22 mouse cellular contexts compared by ENCODE assay signal in the genomic region with DNA sequence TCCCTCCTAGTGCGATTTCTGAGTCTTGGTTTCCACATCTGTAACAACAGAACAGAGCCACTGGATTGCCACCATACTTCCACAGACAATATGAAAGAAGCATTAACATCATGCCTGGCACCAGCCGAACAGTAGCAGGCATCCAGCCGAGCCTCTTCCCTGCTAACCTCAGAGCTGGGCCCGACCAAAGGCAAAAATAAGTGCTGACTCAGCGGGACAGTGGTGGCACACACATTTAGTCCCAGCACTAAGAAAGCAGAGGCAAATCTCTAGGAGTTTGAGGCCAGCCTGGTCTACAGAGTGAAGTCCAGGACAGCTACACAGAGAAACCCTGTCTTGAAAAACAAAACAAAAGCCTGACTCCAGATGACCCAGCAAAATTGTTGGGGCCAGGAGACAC. TPM values are rescaled to one million over a fixed set of nuclear protein-coding genes. Genes with fewer than 3 reads are reported as not detected.
A peak's percentile ranks its signal among the peaks of the same experiment; 100 is the strongest.
DNase-seq lines count a peak whose midpoint lies in the region; ATAC-seq and TF ChIP-seq lines count a peak whose summit lies in the region.
"Had no signal": no experiment of that assay in that cellular context is flagged by ENCODE, and none has a peak within 500 bp of the region (broad histone marks: within the 10 kb centered on the region; RNA-seq: fewer than 3 reads in every experiment).

No protein-coding gene starts in this region.

- H3K27me3 ChIP-seq in megakaryocyte, embryonic 14.5 days (replicated peaks): no peaks in the 10 kb centered on the region
- no peaks in the 10 kb centered on the region for H3K27me3 ChIP-seq in liver, embryonic 12.5 days (replicated peaks)
- no peaks in the 10 kb centered on the region for H3K27me3 ChIP-seq in liver, embryonic 16.5 days (ENCODE audit: control insufficient read depth, insufficient read depth, low read depth, low read length)
- H3K27me3 ChIP-seq: embryonic facial prominence, embryonic 12.5 days; forebrain, embryonic 13.5 days; hindbrain, embryonic 12.5 days had no signal

- H3K4me3 ChIP-seq in megakaryocyte, embryonic 14.5 days (replicated peaks): peak overlapping the region; percentile 76
- no peak overlapping the region for H3K4me3 ChIP-seq in bone marrow, adult 2 months (replicated peaks; ENCODE audit: control insufficient read depth, low read depth, low read length)
- no peak overlapping the region for H3K4me3 ChIP-seq in liver, embryonic 12.5 days
- H3K4me3 ChIP-seq in liver, embryonic 16.5 days (ENCODE audit: low read depth, low read length): no peak overlapping the region
- H3K4me3 ChIP-seq: embryonic facial prominence, embryonic 12.5 days; forebrain, embryonic 13.5 days; heart, embryonic 10.5 days; hindbrain, embryonic 12.5 days had no signal

- H3K9ac ChIP-seq in liver, embryonic 12.5 days: peak overlapping the region; percentile 42; the same call in 1 of the 2 replicates
- H3K9ac ChIP-seq in liver, embryonic 16.5 days (ENCODE audit: low read depth, low read length): no peak overlapping the region
- H3K9ac ChIP-seq: embryonic facial prominence, embryonic 12.5 days; forebrain, embryonic 13.5 days; forebrain, postnatal 0 days; hindbrain, embryonic 12.5 days had no signal

- H3K9me3 ChIP-seq in megakaryocyte, embryonic 14.5 days: no peaks in the 10 kb centered on the region
- H3K9me3 ChIP-seq in liver, embryonic 12.5 days (replicated peaks): no peaks in the 10 kb centered on the region
- H3K9me3 ChIP-seq in liver, embryonic 16.5 days (replicated peaks; ENCODE audit: control insufficient read depth, low read length): no peaks in the 10 kb centered on the region
- H3K9me3 ChIP-seq: embryonic facial prominence, embryonic 12.5 days; forebrain, embryonic 13.5 days; heart, embryonic 10.5 days; hindbrain, embryonic 12.5 days had no signal

- H3K27ac ChIP-seq in bone marrow, adult 2 months (ENCODE audit: control insufficient read depth, insufficient read depth, low read depth, low read length, poor library complexity): peak overlapping the region; percentile 18; the same call in 1 of the 2 replicates
- peak overlapping the region; percentile 68 for H3K27ac ChIP-seq in liver, embryonic 12.5 days
- peak overlapping the region; percentile 16 for H3K27ac ChIP-seq in liver, embryonic 16.5 days (ENCODE audit: low read length)
- H3K27ac ChIP-seq: embryonic facial prominence, embryonic 12.5 days; forebrain, embryonic 13.5 days; heart, embryonic 10.5 days; hindbrain, embryonic 12.5 days had no signal

- TF ChIP-seq CTCF in bone marrow, adult 2 months (IDR thresholded peaks at IDR 0.05; ENCODE audit: control insufficient read depth, insufficient read depth, low read length): no peak

- ATAC-seq in megakaryocyte, adult 5-6 weeks (ENCODE audit: poor library complexity, severe bottlenecking): no peak
- ATAC-seq in liver, embryonic 12.5 days: no peak
- ATAC-seq in liver, embryonic 16.5 days (ENCODE audit: low read depth): no peak
- ATAC-seq: forebrain, embryonic 13.5 days; forebrain, postnatal 0 days; hindbrain, embryonic 16.5 days had no signal

- peak overlapping the region; percentile 23; the same call in 1 of the 2 replicates for H3K4me2 ChIP-seq in liver, embryonic 12.5 days
- H3K4me2 ChIP-seq in liver, embryonic 16.5 days (ENCODE audit: low read depth, low read length): no peak overlapping the region
- H3K4me2 ChIP-seq: embryonic facial prominence, embryonic 12.5 days; forebrain, embryonic 13.5 days; hindbrain, embryonic 12.5 days had no signal

- H3K4me1 ChIP-seq in megakaryocyte, embryonic 14.5 days: peaks cover 99% of the 10 kb centered on the region
- H3K4me1 ChIP-seq in bone marrow, adult 2 months (ENCODE audit: control insufficient read depth, insufficient read depth, low read length): peaks cover 13% of the 10 kb centered on the region
- peaks cover 88% of the 10 kb centered on the region for H3K4me1 ChIP-seq in liver, embryonic 12.5 days
- peaks cover 67% of the 10 kb centered on the region for H3K4me1 ChIP-seq in liver, embryonic 16.5 days (ENCODE audit: control insufficient read depth, low read depth, low read length)
- H3K4me1 ChIP-seq: embryonic facial prominence, embryonic 12.5 days had no signal

- 37% methylated on average over 5 of the region's 5 CpGs for WGBS in bone marrow, adult 2 months
- 50% methylated on average over 5 of the region's 5 CpGs for WGBS in liver, embryonic 12.5 days (ENCODE audit: insufficient replicate concordance)
- 39% methylated on average over 5 of the region's 5 CpGs for WGBS in liver, embryonic 16.5 days (ENCODE audit: insufficient replicate concordance)

- TF ChIP-seq POLR2A in bone marrow, adult 2 months (IDR thresholded peaks at IDR 0.05; ENCODE audit: borderline replicate concordance, control insufficient read depth, low read depth, low read length): no peak

- peaks cover 70% of the 10 kb centered on the region for H3K36me3 ChIP-seq in megakaryocyte, embryonic 14.5 days (replicated peaks; ENCODE audit: low read length)
- H3K36me3 ChIP-seq in liver, embryonic 12.5 days: no peaks in the 10 kb centered on the region
- H3K36me3 ChIP-seq in liver, embryonic 16.5 days (ENCODE audit: control insufficient read depth, insufficient read depth): no peaks in the 10 kb centered on the region
- H3K36me3 ChIP-seq: embryonic facial prominence, embryonic 12.5 days; heart, embryonic 10.5 days; hindbrain, embryonic 12.5 days had no signal

- DNase-seq in heart, adult 9 months (ENCODE audit: low spot score in 2 of 2): no peak
- no peak for DNase-seq in frontal cortex, postnatal 25 days (ENCODE audit: low spot score in 2 of 2)
- no peak for DNase-seq in urinary bladder, postnatal 10 days (ENCODE audit: low spot score)
- DNase-seq: adrenal gland, adult 8-10 months; cerebellum, adult 11-12 months; cerebellum, adult 9-10 months; cerebellum, postnatal 25 days; forebrain, postnatal 0 days; gastrocnemius, postnatal 36 days; heart, adult 11 months; heart, postnatal 10 days; heart, postnatal 4 days had no signal

RNA-seq across cellular contexts. Expression of gene Ptprj, which starts 24.7 kb away (rescaled TPM):
- 2.2 and 8.7 TPM in 2 replicates for polyA plus RNA-seq in megakaryocyte, embryonic 14.5 days (2012; ENCODE audit: insufficient read depth, low replicate concordance)
- 103 and 104 TPM in 2 replicates for total RNA-seq in megakaryocyte, adult 5-6 weeks (2015)
- 94.7 and 107 TPM in 2 replicates for total RNA-seq in megakaryocyte, adult 5-6 weeks (2017)
- polyA plus RNA-seq in bone marrow, adult 2 months (2011; ENCODE audit: insufficient read depth, insufficient read length, low replicate concordance, missing spikeins): 16.0 and 25.1 TPM in 2 replicates
- 3.0 and 3.7 TPM in 2 replicates for polyA plus RNA-seq in liver, embryonic 12.5 days (2016; fragmentation: Nextera tagmentation; extraction: Ambion mirVana)
- polyA plus RNA-seq in liver, embryonic 16.5 days (2015; fragmentation: Nextera tagmentation; extraction: Ambion mirVana): 2.1 and 2.2 TPM in 2 replicates

Comparison
In these comparisons a context has a peak if more than half of its experiments do, and no peak if none do; other contexts are left out.
1. H3K27ac ChIP-seq: peak in every context shown above with its lines; median percentile 68 in liver, embryonic 12.5 days; 18 in bone marrow, adult 2 months; 16 in liver, embryonic 16.5 days.